Mouse (Mus musculus) hindbrain, embryonic 14.5 days (tissue): ENCODE results near the gene Egf. TPM values are rescaled to one million over a fixed set of nuclear protein-coding genes. Genes with fewer than 3 reads are reported as not detected.

Experiments used
- ATAC-seq: fragments of 200-750 bp; cut with Nextera tagmentation; 2 replicates; pipeline ENCODE4 v1.8.0; 2017; ENCODE audit warnings: moderate number of reproducible peaks, mild to moderate bottlenecking, moderate TSS enrichment, moderate library complexity; ENCODE audit not compliant: low FRiP score
- DNase-seq: peaks from one replicate; pipeline ENCODE4 v3.0.0-alpha.2; 2015; ENCODE audit warnings: low spot score
- H3K27ac ChIP-seq: fragments of 300-500 bp; sonication (generic); 2 replicates; pipeline ENCODE4 v1.5.1; 2014; ENCODE audit warnings: mild to moderate bottlenecking, moderate library complexity
- H3K27me3 ChIP-seq: fragments of 300-500 bp; sonication (generic); 2 replicates; pipeline ENCODE4 v1.6.1; 2014; ENCODE audit warnings: mild to moderate bottlenecking, low read length, mixed read lengths; ENCODE audit not compliant: control insufficient read depth, insufficient read depth
- H3K36me3 ChIP-seq: fragments of 300-500 bp; sonication (generic); replicated peaks from 2 replicates; pipeline ENCODE4 v1.6.1; 2014; ENCODE audit not compliant: control insufficient read depth, insufficient read depth
- H3K4me1 ChIP-seq: fragments of 300-500 bp; sonication (generic); replicated peaks from 2 replicates; pipeline ENCODE4 v1.6.1; 2014; ENCODE audit warnings: antibody characterized with exemption, low read length, mixed read lengths; ENCODE audit not compliant: control insufficient read depth, insufficient read depth
- H3K4me2 ChIP-seq: fragments of 300-500 bp; sonication (generic); replicated peaks from 2 replicates; pipeline ENCODE4 v1.6.1; 2014; ENCODE audit warnings: mild to moderate bottlenecking, moderate library complexity
- H3K4me3 ChIP-seq: fragments of 300-500 bp; sonication (generic); replicated peaks from 2 replicates; pipeline ENCODE4 v1.5.1; 2014; ENCODE audit warnings: mild to moderate bottlenecking, low read length
- H3K9ac ChIP-seq: fragments of 300-500 bp; sonication (generic); 2 replicates; pipeline ENCODE4 v1.6.1; 2014
- H3K9me3 ChIP-seq: fragments of 300-500 bp; sonication (generic); 2 replicates; pipeline ENCODE4 v1.6.1; 2016; ENCODE audit warnings: low read length; ENCODE audit not compliant: control insufficient read depth
- WGBS: fragments of 180-500 bp; shearing (Covaris S2); extraction: QIAGEN DNeasy Blood & Tissue Kit; methylation state at CpG from one replicate; pipeline ENCODE4 v1.1.7; 2014; 5-methylcytosine and 5-hydroxymethylcytosine counted together
- microRNA-seq: library from miRNA; unstranded; fragments of <30 nt; microRNA quantifications from one replicate; pipeline ENCODE4, GENCODE M21; 2016
- polyA plus RNA-seq: library from polyadenylated mRNA; unstranded; fragments of >200 nt; fragmentation: Nextera tagmentation; extraction: Ambion mirVana; gene quantifications from 2 replicates; pipeline ENCODE4 v1.2.1, GENCODE M21; 2014

Egf gene
- polyA plus RNA-seq, 1 experiment from 2014 or later, result 2.2 TPM

GRCm38 (mm10) chr3:129637446-129637845 lies 117.7 kb downstream of the Egf start:
- Histone ChIP-seq H3K9ac (no peak overlapping the region), H3K27me3 (no peaks in the 10 kb centered on the region), H3K4me2 (no peak overlapping the region), H3K4me1 (no peaks in the 10 kb centered on the region; the same call in 1 of the 2 replicates), H3K4me3 (no peak overlapping the region), H3K36me3 (peaks cover 14% of the 10 kb centered on the region), H3K27ac (no peak overlapping the region), H3K9me3 (no peaks in the 10 kb centered on the region)
- 94% methylated on average over 6 of the region's 6 CpGs for WGBS
- ATAC-seq, result no peak
- no peak for DNase-seq

DNA sequence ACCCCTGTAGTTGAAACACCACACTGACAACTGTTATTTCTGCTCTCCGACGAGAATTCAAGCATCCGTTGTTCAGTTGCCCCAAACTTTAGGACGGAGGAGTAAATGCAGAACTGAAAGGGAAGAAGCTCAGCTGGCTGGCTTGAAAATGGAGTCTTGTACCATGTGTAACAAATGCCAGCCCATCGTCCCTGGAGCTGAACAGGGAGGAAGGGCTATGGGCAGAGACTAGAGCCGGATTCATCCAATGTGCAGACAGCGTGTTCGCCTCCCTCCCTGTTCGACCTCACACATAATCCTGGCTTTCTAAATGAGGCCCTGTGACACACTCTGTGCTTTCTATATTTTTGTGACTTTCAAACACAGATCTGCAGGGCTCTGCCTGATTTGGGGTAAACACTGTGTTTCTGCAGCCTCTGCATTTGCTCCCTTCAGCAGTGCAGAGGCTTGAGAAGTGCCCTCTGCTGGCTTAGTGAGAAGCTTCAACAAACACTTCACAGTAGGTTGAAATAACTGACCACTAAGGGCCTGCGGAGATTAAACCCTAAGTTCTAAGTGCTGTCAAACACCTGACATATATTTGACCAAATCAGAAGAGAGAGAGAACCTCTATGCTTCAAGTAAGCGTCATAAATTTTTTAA lies 120.7 kb downstream of the Egf start:
- H3K27ac ChIP-seq, result no peak overlapping the region
- no peak overlapping the region for H3K4me3 ChIP-seq
- H3K9ac ChIP-seq, result no peak overlapping the region
- peaks cover 16% of the 10 kb centered on the region for H3K36me3 ChIP-seq
- no peaks in the 10 kb centered on the region for H3K9me3 ChIP-seq
- 86% methylated on average over 11 of the region's 11 CpGs for WGBS
- no peaks in the 10 kb centered on the region for H3K4me1 ChIP-seq
- ATAC-seq (peak; percentile 59; the same call in 1 of the 2 replicates), DNase-seq (peak; percentile 40)
- H3K4me2 ChIP-seq, result no peak overlapping the region
- no peaks in the 10 kb centered on the region for H3K27me3 ChIP-seq

GRCm38 (mm10) chr3:129633518-129633917 lies 121.6 kb downstream of the Egf start:
- WGBS, result 80% methylated on average over 8 of the region's 8 CpGs

GRCm38 (mm10) chr3:129631857-129632256 lies 123.3 kb downstream of the Egf start:
- H3K4me2 ChIP-seq, result no peak overlapping the region
- no peak overlapping the region for H3K9ac ChIP-seq
- DNase-seq, result no peak
- 92% methylated on average over 5 of the region's 5 CpGs for WGBS
- no peak for ATAC-seq
- H3K4me3 ChIP-seq, result no peak overlapping the region
- H3K36me3 ChIP-seq, result peaks cover 21% of the 10 kb centered on the region
- no peaks in the 10 kb centered on the region for H3K27me3 ChIP-seq
- H3K4me1 ChIP-seq, result no peaks in the 10 kb centered on the region
- H3K9me3 ChIP-seq, result no peaks in the 10 kb centered on the region
- H3K27ac ChIP-seq, result no peak overlapping the region

More at GRCm38 (mm10) chr3:129633518-129633917, 121.6 kb downstream of the Egf start:
- no peak for DNase-seq
- Histone ChIP-seq H3K4me2 (no peak overlapping the region), H3K36me3 (peaks cover 19% of the 10 kb centered on the region), H3K9me3 (no peaks in the 10 kb centered on the region), H3K27me3 (no peaks in the 10 kb centered on the region), H3K9ac (no peak overlapping the region), H3K4me3 (no peak overlapping the region), H3K4me1 (no peaks in the 10 kb centered on the region), H3K27ac (no peak overlapping the region)
- ATAC-seq, result no peak

DNA sequence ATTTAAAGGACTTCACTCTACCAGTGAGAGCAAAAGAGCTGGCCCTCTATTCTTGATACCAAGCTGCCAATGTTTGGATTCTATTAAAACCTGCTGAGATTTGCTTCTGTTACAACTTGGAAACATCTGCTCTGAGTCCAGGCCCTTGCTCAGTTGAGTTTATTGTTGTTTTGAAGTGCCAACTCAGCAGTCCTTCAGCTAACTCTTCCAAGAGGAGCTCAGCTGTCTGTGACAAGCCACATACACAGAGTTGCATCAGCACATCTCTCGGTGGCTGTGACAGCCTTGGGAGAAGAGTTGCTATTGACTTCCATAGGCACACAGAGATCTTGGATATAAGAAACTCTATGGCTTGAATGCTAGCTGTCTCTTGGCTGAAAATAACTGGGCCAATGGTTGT lies 124.1 kb downstream of the Egf start:
- Histone ChIP-seq H3K27me3 (no peaks in the 10 kb centered on the region), H3K9me3 (no peaks in the 10 kb centered on the region), H3K27ac (no peak overlapping the region), H3K4me3 (no peak overlapping the region), H3K4me2 (no peak overlapping the region), H3K36me3 (peaks cover 21% of the 10 kb centered on the region), H3K9ac (no peak overlapping the region), H3K4me1 (no peaks in the 10 kb centered on the region)
- WGBS, result 85% methylated on average over 1 of the region's 1 CpGs
- ATAC-seq (no peak), DNase-seq (no peak)

Small RNA genes lying within 50 kb of the gene (microRNA-seq; reads per million reads assigned to microRNA genes)
- not detected for gene Gm24515

Other genes with a start within 250 kb of the Egf start
- 27.5 and 39.5 TPM in 2 replicates for gene Elovl6, start 223.0 kb downstream of the Egf start, polyA plus RNA-seq
- gene Lrit3, start 48.7 kb upstream of the Egf start, polyA plus RNA-seq, result not detected in 2 replicates
- 0.13 TPM in 1 of 2 replicates, not detected in the other for gene Rrh, start 67.3 kb upstream of the Egf start, polyA plus RNA-seq
- gene Gar1, start 76.1 kb upstream of the Egf start, polyA plus RNA-seq, result 18.7 and 20.9 TPM in 2 replicates
- 0.56 and 0.97 TPM in 2 replicates for gene Cfi, start 80.6 kb upstream of the Egf start, polyA plus RNA-seq
- 38.4 and 47.0 TPM in 2 replicates for gene Pla2g12a, start 123.3 kb upstream of the Egf start, polyA plus RNA-seq
- 25.0 and 25.3 TPM in 2 replicates for gene Casp6, start 146.1 kb upstream of the Egf start, polyA plus RNA-seq
- gene Mcub, start 214.9 kb upstream of the Egf start, polyA plus RNA-seq, result 5.2 and 5.4 TPM in 2 replicates